Mouse (Mus musculus): Measurements from ENCODE around the gene Foxred1.
A peak's percentile ranks its signal among the peaks of the same experiment; 100 is the strongest.

The Foxred1 gene

GRCm38 (mm10) chr9:35210542-35211474 lies at the start of gene Foxred1:
Foxred1 (minus strand) TSS chr9:35211055.
- DNase-seq, result peak; percentile 99 to 100

GRCm38 (mm10) chr9:35257365-35257764 lies 46.5 kb upstream of the Foxred1 start:
- DNase-seq, result no peak

- DNase-seq, result no peak
Observed at GRCm38 (mm10) chr9:35249476-35249875, 38.6 kb upstream of the Foxred1 start.

GRCm38 (mm10) chr9:35247405-35247804 lies 36.5 kb upstream of the Foxred1 start:
- no peak for DNase-seq

- peak in 1 of 2 experiments; percentile 6 for DNase-seq
Observed at GRCm38 (mm10) chr9:35239734-35240133, 28.9 kb upstream of the Foxred1 start.

- no peak for DNase-seq
Observed at GRCm38 (mm10) chr9:35238915-35239571, 28.2 kb upstream of the Foxred1 start.

GRCm38 (mm10) chr9:35238371-35238770 lies 27.5 kb upstream of the Foxred1 start:
- DNase-seq, result no peak

- DNase-seq, result no peak
Observed at GRCm38 (mm10) chr9:35235996-35236395, 25.1 kb upstream of the Foxred1 start.

- DNase-seq, result no peak
Observed at GRCm38 (mm10) chr9:35228671-35229070, 17.8 kb upstream of the Foxred1 start.

GRCm38 (mm10) chr9:35223466-35223865 lies 12.6 kb upstream of the Foxred1 start:
- no peak for DNase-seq

GRCm38 (mm10) chr9:35217963-35218362 lies 7.1 kb upstream of the Foxred1 start:
- DNase-seq, result no peak

GRCm38 (mm10) chr9:35211573-35212511 lies 987 bp upstream of the Foxred1 start:
- peak; percentile 20 to 26 for DNase-seq

GRCm38 (mm10) chr9:35204421-35204820 lies 6.4 kb downstream of the Foxred1 start:
- DNase-seq, result peak in 1 of 2 experiments; percentile 18

GRCm38 (mm10) chr9:35203536-35203935 lies 7.3 kb downstream of the Foxred1 start:
- DNase-seq, result no peak

- DNase-seq, result no peak
Observed at GRCm38 (mm10) chr9:35200529-35201060, 10.3 kb downstream of the Foxred1 start.

GRCm38 (mm10) chr9:35199772-35200471 lies 10.9 kb downstream of the Foxred1 start, which contains the start of the genes Srpr and Tirap:
Srpr (plus strand) TSS chr9:35200175.
Tirap (minus strand) TSS chr9:35200291.
- peak; percentile 97 for DNase-seq

GRCm38 (mm10) chr9:35198945-35199771 lies 11.7 kb downstream of the Foxred1 start:
- no peak for DNase-seq

- no peak for DNase-seq
Observed at GRCm38 (mm10) chr9:35198351-35198750, 12.5 kb downstream of the Foxred1 start.

- no peak for DNase-seq
Observed at GRCm38 (mm10) chr9:35197625-35198024, 13.2 kb downstream of the Foxred1 start.

- no peak for DNase-seq
Observed at GRCm38 (mm10) chr9:35194048-35194447, 16.8 kb downstream of the Foxred1 start.
